Mouse (Mus musculus): ENCODE data around the gene Slco3a1.

DNA sequence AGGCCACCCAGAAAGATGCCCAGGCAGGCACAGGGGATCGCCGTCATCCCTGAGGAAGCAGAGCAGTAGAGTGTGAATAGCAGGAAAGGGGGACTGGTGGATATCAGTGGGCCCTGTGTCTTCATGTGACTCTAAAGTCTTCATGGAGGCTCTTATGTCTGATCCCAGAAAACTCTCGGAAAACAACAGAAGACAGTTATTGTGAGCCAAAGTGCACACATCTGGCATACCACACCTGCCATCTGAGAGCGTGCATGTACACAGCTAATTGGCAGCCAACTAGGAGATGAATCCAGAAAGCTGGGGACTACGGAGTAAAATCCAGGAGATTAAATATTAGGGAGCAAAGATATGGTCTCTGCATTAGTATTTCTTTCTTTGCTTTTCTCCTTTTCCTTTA lies 233.9 kb downstream of the Slco3a1 start:
- TF ChIP-seq CTCF (IDR thresholded peaks at IDR 0.05; ENCODE audit: low read depth, low read length) (no peak), POLR2A (IDR thresholded peaks at IDR 0.05; ENCODE audit: extremely low read depth, insufficient read depth, low read length) (no peak)

All from liver, adult 2 months (tissue).